Mouse (Mus musculus) testis, adult 2 months (tissue): Measurements from ENCODE around the gene Cacna1c.

ENCODE experiments used
- CTCF ChIP-seq: fragments of 200-500 bp; IDR thresholded peaks from 2 replicates; pipeline ENCODE4 v1.5.1; 2012; ENCODE audit warnings: low read depth, mild to moderate bottlenecking, inconsistent platforms, low read length, moderate library complexity; ENCODE audit not compliant: control insufficient read depth, insufficient read depth, insufficient replicate concordance
- POLR2A ChIP-seq: fragments of 200-500 bp; IDR thresholded peaks from 2 replicates; pipeline ENCODE4 v1.6.1; 2012; ENCODE audit warnings: low read depth, mild to moderate bottlenecking, inconsistent platforms, low read length, moderate library complexity; ENCODE audit not compliant: control insufficient read depth

- TF ChIP-seq POLR2A (no peak), CTCF (no peak)
Measured at GRCm38 (mm10) chr6:118899688-118900087, 296.5 kb downstream of the Cacna1c start.
